Mouse (Mus musculus) lung, adult 2 months (tissue): ENCODE data around the gene Marco. TPM values are rescaled to one million over a fixed set of nuclear protein-coding genes. Genes with fewer than 3 reads are reported as not detected.

ENCODE experiments used
- DNase-seq: peaks from one replicate; pipeline ENCODE4 v3.0.0; 2022
- H3K4me1 ChIP-seq: fragments of 200-500 bp; 2 replicates; pipeline ENCODE4 v1.6.1; 2011; ENCODE audit warnings: low read length; ENCODE audit not compliant: control insufficient read depth, insufficient read depth
- H3K4me3 ChIP-seq: fragments of 200-500 bp; replicated peaks from 2 replicates; pipeline ENCODE3; 2011; ENCODE audit warnings: low read depth, mild to moderate bottlenecking, control low read depth, low read length; ENCODE audit errors: extremely low read depth
- CTCF ChIP-seq: fragments of 200-500 bp; IDR thresholded peaks from 2 replicates; pipeline ENCODE4 v1.5.1; 2011; ENCODE audit warnings: mild to moderate bottlenecking, low read length, control low read depth; ENCODE audit not compliant: insufficient read depth
- POLR2A ChIP-seq: fragments of 200-500 bp; IDR thresholded peaks from 2 replicates; pipeline ENCODE4 v1.6.1; 2011; ENCODE audit warnings: low read depth, mild to moderate bottlenecking, control low read depth, low read length, borderline replicate concordance; ENCODE audit errors: extremely low read depth
- WGBS: fragments of 180-500 bp; shearing (Covaris S2); methylation state at CpG from one replicate; pipeline ENCODE4 v1.1.7; 2018; 5-methylcytosine and 5-hydroxymethylcytosine counted together
- polyA plus RNA-seq: library from polyadenylated mRNA; depleted of rRNA; stranded (reverse); fragments of >200 nt; gene quantifications from 2 replicates; pipeline ENCODE4 v1.2.3, GENCODE M21; 2012; rRNA removed

Gene Marco
- polyA plus RNA-seq = 5.3 and 7.8 TPM in 2 replicates

DNA sequence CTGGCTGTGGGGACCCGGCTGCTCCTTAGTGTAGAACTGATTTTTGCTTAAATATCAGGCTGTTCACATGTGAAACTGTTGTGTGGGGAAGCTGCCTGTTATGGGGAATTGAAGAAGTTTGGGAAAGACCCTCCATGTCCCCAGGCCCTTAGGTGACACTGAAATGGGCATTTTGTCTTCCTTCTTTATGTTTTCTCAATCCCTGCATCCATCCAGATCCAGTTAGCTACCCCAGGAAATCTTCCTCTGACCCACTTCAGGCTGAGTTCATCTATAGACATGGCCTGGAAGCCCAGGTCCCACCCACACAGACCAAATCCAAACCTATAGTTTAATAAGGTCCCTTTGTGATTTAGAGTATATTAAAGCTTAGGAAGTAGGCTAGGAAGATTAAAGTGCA is at the start of gene Marco:
TSS of gene Marco (minus strand) at position 101 of the 400 bp plus-strand sequence.
- Histone ChIP-seq H3K4me3 (no peak within 1 kb of the TSS), H3K4me1 (no peaks in the 10 kb centered on the region)
- 52% methylated on average over 1 of the region's 1 CpGs for WGBS
- TF ChIP-seq CTCF (no peak), POLR2A (no peak)
- DNase-seq = no peak

- 71% methylated on average over 7 of the region's 7 CpGs for WGBS
- DNase-seq = no peak
- TF ChIP-seq POLR2A (no peak), CTCF (no peak)
- no peak overlapping the region for H3K4me3 ChIP-seq
- no peaks in the 10 kb centered on the region for H3K4me1 ChIP-seq
Observed at GRCm38 (mm10) chr1:120539506-120540029, 34.7 kb upstream of the Marco start.

GRCm38 (mm10) chr1:120536998-120537397 is 32.2 kb upstream of the Marco start:
- DNase-seq = no peak
- Histone ChIP-seq H3K4me3 (no peak overlapping the region), H3K4me1 (no peaks in the 10 kb centered on the region)
- TF ChIP-seq CTCF (no peak), POLR2A (no peak)
- WGBS = 83% methylated on average over 1 of the region's 1 CpGs

DNA sequence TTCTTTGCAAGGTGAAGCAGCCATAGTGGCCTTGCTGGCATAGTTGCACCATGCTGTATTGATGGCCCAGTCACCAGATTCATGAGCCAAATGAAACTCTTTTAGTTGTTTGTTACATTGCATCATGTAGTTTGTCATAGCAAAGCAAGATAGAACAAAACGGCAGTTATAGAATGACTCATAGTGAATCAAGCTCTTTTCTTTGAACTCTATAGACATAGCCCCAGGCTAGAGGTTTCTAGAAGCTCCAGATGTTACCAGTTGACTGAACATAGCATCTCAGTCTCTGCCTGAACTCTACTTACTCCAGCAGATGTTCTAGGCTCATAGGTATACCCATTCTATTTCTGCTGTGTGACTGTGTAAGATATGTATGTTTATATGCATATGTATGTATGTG is 31.1 kb upstream of the Marco start:
- no peak for DNase-seq
- no peak for TF ChIP-seq CTCF
- TF ChIP-seq POLR2A = no peak
- H3K4me1 ChIP-seq = no peaks in the 10 kb centered on the region
- H3K4me3 ChIP-seq = no peak overlapping the region
- WGBS = 87% methylated on average over 1 of the region's 1 CpGs

GRCm38 (mm10) chr1:120532321-120532916 is 27.6 kb upstream of the Marco start:
- TF ChIP-seq POLR2A (no peak), CTCF (no peak)
- WGBS = 57% methylated on average over 6 of the region's 6 CpGs
- H3K4me3 ChIP-seq = no peak overlapping the region
- DNase-seq = no peak
- H3K4me1 ChIP-seq = no peaks in the 10 kb centered on the region

GRCm38 (mm10) chr1:120531770-120532169 is 26.9 kb upstream of the Marco start:
- TF ChIP-seq POLR2A (no peak), CTCF (no peak)

DNA sequence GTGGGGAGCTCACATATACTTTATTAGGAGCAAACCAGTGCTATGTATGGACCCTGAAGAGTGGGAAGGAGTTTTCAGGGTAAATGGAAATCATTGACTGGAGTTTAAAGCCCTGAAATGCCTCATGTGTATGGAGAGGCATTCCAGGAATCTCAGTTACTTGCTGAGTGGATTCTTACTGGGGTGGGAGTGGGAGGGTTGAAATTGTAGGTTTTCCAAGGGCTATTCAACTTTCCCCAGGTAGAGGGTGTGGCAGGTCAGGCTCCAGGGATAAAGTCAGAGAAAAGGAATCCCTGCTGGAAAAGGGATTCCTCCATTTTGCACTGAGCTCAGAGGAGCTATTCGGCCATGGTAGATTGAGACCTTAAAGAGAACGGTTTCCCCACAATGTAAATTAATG is 25.1 kb upstream of the Marco start:
- TF ChIP-seq POLR2A = no peak
- TF ChIP-seq CTCF = no peak
- DNase-seq = no peak
- WGBS = 73% methylated on average over 2 of the region's 2 CpGs
- no peak overlapping the region for H3K4me3 ChIP-seq
- H3K4me1 ChIP-seq = no peaks in the 10 kb centered on the region

More at GRCm38 (mm10) chr1:120531770-120532169, 26.9 kb upstream of the Marco start:
- no peak for DNase-seq
- WGBS = 51% methylated on average over 3 of the region's 3 CpGs
- Histone ChIP-seq H3K4me3 (no peak overlapping the region), H3K4me1 (no peaks in the 10 kb centered on the region)

DNA sequence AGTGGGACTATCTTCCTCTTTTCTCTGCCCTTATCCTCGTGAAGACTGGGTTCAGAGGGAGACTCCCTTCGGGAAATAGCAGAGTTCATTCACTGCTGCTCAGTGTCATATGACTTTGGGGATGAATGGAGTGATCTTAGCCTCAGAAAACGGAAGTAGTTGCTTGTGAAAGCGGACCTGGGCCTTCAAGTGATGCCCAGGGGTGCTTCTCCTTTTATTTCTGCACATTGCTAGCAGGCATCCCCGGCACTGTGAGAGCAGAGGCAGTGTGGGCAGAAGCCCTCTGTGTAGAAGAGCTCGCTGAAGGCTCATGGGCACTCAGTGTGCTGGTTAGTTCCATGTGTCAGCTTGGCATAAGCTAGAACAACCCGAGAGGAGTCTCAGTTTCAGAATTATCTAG is 12.8 kb upstream of the Marco start:
- TF ChIP-seq POLR2A (no peak), CTCF (no peak)
- no peak overlapping the region for H3K4me3 ChIP-seq
- WGBS = 57% methylated on average over 7 of the region's 7 CpGs
- no peaks in the 10 kb centered on the region for H3K4me1 ChIP-seq
- no peak for DNase-seq

GRCm38 (mm10) chr1:120510311-120510710 is 5.5 kb upstream of the Marco start:
- Histone ChIP-seq H3K4me3 (no peak overlapping the region), H3K4me1 (no peaks in the 10 kb centered on the region)
- TF ChIP-seq CTCF = no peak
- DNase-seq = no peak
- WGBS = 59% methylated on average over 3 of the region's 3 CpGs

DNA sequence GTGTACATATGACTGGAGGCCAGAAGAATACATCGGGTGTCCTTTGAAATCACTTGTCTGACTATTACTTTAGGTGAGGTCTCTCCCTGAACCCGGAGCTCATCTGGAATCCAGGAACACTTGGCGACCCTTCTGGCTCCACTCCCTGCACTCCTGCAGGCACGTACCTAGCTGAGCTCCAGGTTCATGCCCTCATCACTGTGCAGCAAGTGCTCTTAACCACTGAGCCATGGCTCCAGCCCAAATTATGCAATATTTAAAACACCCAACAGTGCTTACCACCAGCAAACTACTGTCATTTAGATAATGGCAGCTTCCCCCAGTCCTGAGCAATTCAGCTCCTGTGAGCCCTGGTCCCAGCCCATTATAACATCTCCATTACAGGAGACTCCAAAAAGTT is 4.2 kb upstream of the Marco start:
- TF ChIP-seq POLR2A = no peak
- no peak for TF ChIP-seq CTCF
- 62% methylated on average over 4 of the region's 4 CpGs for WGBS
- H3K4me3 ChIP-seq = no peak overlapping the region
- H3K4me1 ChIP-seq = no peaks in the 10 kb centered on the region
- no peak for DNase-seq
